Mouse (Mus musculus) spleen, adult 2 months (tissue): Measurements from ENCODE around the gene Dusp1.

Source experiments
- CTCF ChIP-seq: fragments of 200-500 bp; IDR thresholded peaks from 2 replicates; pipeline ENCODE4 v1.5.1; 2011; ENCODE audit warnings: mild to moderate bottlenecking, inconsistent platforms; ENCODE audit not compliant: insufficient read depth, insufficient read length, insufficient replicate concordance; ENCODE audit errors: extremely low read depth
- POLR2A ChIP-seq: fragments of 200-500 bp; IDR thresholded peaks from 2 replicates; pipeline ENCODE4 v1.6.1; 2011; ENCODE audit warnings: low read depth, low read length, inconsistent platforms

GRCm38 (mm10) chr17:26497416-26497923 is 64.5 kb downstream of the Dusp1 start:
- TF ChIP-seq CTCF (no peak), POLR2A (no peak)
